Mouse (Mus musculus): ENCODE measurements around the gene Tmem30c. TPM values are rescaled to one million over a fixed set of nuclear protein-coding genes. Genes with fewer than 3 reads are reported as not detected.

Gene Tmem30c
- total RNA-seq (2021), result not detected
- long read RNA-seq, experiment 1, result 0 reads
- long read RNA-seq, experiment 2, result 0 reads

GRCm38 (mm10) chr16:57292765-57293164 is at the start of gene Tmem30c:
Tmem30c (minus strand) TSS chr16:57292865.
- DNase-seq (ENCODE audit: low spot score in 2 of 2), result no peak

GRCm38 (mm10) chr16:57340613-57340898 is 47.9 kb upstream of the Tmem30c start:
- DNase-seq (ENCODE audit: low spot score in 2 of 2), result no peak

GRCm38 (mm10) chr16:57339765-57340612 is 47.3 kb upstream of the Tmem30c start:
- no peak for DNase-seq (ENCODE audit: low spot score in 2 of 2)

GRCm38 (mm10) chr16:57336770-57337423 is 44.2 kb upstream of the Tmem30c start:
- DNase-seq (ENCODE audit: low spot score in 2 of 2), result no peak

GRCm38 (mm10) chr16:57332301-57332700 is 39.6 kb upstream of the Tmem30c start:
- DNase-seq (ENCODE audit: low spot score in 2 of 2), result no peak

GRCm38 (mm10) chr16:57330111-57330510 is 37.4 kb upstream of the Tmem30c start:
- DNase-seq (ENCODE audit: low spot score in 2 of 2), result no peak

- DNase-seq (ENCODE audit: low spot score in 2 of 2), result no peak
Observed at GRCm38 (mm10) chr16:57329028-57329427, 36.4 kb upstream of the Tmem30c start.

GRCm38 (mm10) chr16:57326996-57327395 is 34.3 kb upstream of the Tmem30c start:
- no peak for DNase-seq (ENCODE audit: low spot score in 2 of 2)

GRCm38 (mm10) chr16:57319284-57320124 is 26.8 kb upstream of the Tmem30c start:
- no peak for DNase-seq (ENCODE audit: low spot score in 2 of 2)

GRCm38 (mm10) chr16:57318637-57319125 is 26.0 kb upstream of the Tmem30c start:
- DNase-seq (ENCODE audit: low spot score in 2 of 2), result no peak

- no peak for DNase-seq (ENCODE audit: low spot score in 2 of 2)
Observed at GRCm38 (mm10) chr16:57317882-57318636, 25.4 kb upstream of the Tmem30c start.

- no peak for DNase-seq (ENCODE audit: low spot score in 2 of 2)
Observed at GRCm38 (mm10) chr16:57317127-57317526, 24.5 kb upstream of the Tmem30c start.

GRCm38 (mm10) chr16:57315026-57315425 is 22.4 kb upstream of the Tmem30c start:
- DNase-seq (ENCODE audit: low spot score in 2 of 2), result no peak

GRCm38 (mm10) chr16:57314236-57314635 is 21.6 kb upstream of the Tmem30c start:
- no peak for DNase-seq (ENCODE audit: low spot score in 2 of 2)

- no peak for DNase-seq (ENCODE audit: low spot score in 2 of 2)
Observed at GRCm38 (mm10) chr16:57313487-57313886, 20.8 kb upstream of the Tmem30c start.

- no peak for DNase-seq (ENCODE audit: low spot score in 2 of 2)
Observed at GRCm38 (mm10) chr16:57312130-57312529, 19.5 kb upstream of the Tmem30c start.

GRCm38 (mm10) chr16:57305463-57305862 is 12.8 kb upstream of the Tmem30c start:
- no peak for DNase-seq (ENCODE audit: low spot score in 2 of 2)

- DNase-seq (ENCODE audit: low spot score in 2 of 2), result no peak
Observed at GRCm38 (mm10) chr16:57303716-57304115, 11.1 kb upstream of the Tmem30c start.

- DNase-seq (ENCODE audit: low spot score in 2 of 2), result no peak
Observed at GRCm38 (mm10) chr16:57302792-57303698, 10.4 kb upstream of the Tmem30c start.
